Mouse (Mus musculus): ENCODE measurements at regions not wholly inside any gene's neighbourhood (a gene's known extent, or its start where the extent isn't known, plus 50 kb on each side); places are given as distances from the start of the nearest gene placed in this dataset.

DNA sequence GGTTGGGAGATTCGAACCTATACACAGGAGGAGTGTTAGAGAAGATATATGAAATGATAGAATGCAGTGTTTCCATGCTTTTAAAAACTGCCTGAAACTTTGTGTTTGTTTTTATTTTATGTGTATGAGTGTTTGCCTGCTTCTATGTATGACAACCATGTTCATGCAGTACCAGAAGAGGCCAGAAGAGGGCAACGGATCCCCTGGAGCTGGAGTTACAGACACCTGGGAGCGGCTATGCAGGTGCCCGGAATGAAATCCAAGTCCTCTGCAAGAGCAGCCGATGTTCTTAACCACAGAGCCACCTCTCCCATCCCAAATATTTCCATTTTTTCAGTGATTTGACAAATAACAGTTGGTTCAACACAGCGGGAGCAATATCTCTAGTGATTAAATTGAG lies 247.5 kb upstream of the Dio3 start:
- Histone ChIP-seq H3K36me3 (ENCODE audit: insufficient read depth) (no peaks in the 10 kb centered on the region), H3K27me3 (ENCODE audit: insufficient read depth, low read length) (no peaks in the 10 kb centered on the region), H3K9ac (no peak overlapping the region), H3K27ac (ENCODE audit: low read depth, low read length) (no peak overlapping the region), H3K4me2 (ENCODE audit: low read depth) (no peak overlapping the region), H3K4me1 (ENCODE audit: insufficient read depth) (no peaks in the 10 kb centered on the region), H3K4me3 (ENCODE audit: low read depth, low read length) (no peak overlapping the region), H3K9me3 (ENCODE audit: low read length) (peaks cover 4% of the 10 kb centered on the region; the same call in 1 of the 2 replicates)
- peak; percentile 51 for TF ChIP-seq CTCF (IDR thresholded peaks at IDR 0.05; ENCODE audit: low read depth)
- 53% methylated on average over 6 of the region's 6 CpGs for WGBS
- peak; percentile 23 for DNase-seq
- ATAC-seq: no peak

DNA sequence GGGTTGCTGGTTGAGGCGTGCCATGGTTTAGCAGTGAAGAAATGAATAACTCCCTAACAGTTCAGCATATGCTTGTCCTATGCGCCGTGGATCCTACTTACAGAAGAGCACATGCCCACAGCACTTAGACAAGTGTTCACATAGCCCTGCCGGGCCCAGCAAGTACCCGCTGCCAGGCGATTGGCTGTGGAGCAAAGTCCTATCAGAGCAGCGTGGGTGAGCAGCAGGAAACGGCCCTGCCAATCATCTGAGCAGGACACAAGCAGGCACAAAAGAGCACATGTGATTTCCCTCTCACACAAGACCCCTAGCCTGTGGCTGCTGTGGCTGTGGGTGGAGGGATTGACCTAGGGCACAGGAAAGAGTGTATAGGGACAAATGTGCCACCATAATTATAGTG lies 243.7 kb upstream of the Dio3 start:
- ATAC-seq (no peak), DNase-seq (no peak)
- Histone ChIP-seq H3K27me3 (ENCODE audit: insufficient read depth, low read length) (no peaks in the 10 kb centered on the region), H3K36me3 (ENCODE audit: insufficient read depth) (no peaks in the 10 kb centered on the region), H3K4me2 (ENCODE audit: low read depth) (no peak overlapping the region), H3K9me3 (ENCODE audit: low read length) (peaks cover 4% of the 10 kb centered on the region; the same call in 1 of the 2 replicates), H3K4me3 (ENCODE audit: low read depth, low read length) (no peak overlapping the region), H3K27ac (ENCODE audit: low read depth, low read length) (no peak overlapping the region), H3K4me1 (ENCODE audit: insufficient read depth) (no peaks in the 10 kb centered on the region), H3K9ac (no peak overlapping the region)
- TF ChIP-seq CTCF (IDR thresholded peaks at IDR 0.05; ENCODE audit: low read depth): no peak
- WGBS: 74% methylated on average over 8 of the region's 8 CpGs

DNA sequence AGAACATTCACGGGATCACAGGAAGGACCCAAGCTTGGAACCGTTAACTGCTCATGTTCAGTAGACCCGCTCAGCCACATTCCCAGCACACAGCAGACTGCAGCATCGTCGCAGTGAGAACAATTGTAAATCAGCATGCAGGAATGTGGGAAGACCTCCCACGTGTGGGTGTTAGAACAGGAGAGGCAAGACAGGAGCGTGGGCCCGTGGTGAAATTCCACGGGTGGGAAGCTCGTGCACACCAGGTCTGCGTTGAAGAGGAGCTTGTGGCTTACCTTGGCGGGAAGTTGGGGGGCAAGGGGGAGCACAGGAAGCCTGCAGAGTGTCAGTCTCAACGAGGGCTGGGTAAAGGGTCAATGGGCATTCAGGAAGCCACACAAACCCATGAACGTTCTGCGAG lies 238.2 kb upstream of the Dio3 start:
- TF ChIP-seq CTCF (IDR thresholded peaks at IDR 0.05; ENCODE audit: low read depth): no peak
- ATAC-seq (no peak), DNase-seq (no peak)
- Histone ChIP-seq H3K4me2 (ENCODE audit: low read depth) (no peak overlapping the region), H3K9ac (no peak overlapping the region), H3K9me3 (ENCODE audit: low read length) (no peaks in the 10 kb centered on the region), H3K27me3 (ENCODE audit: insufficient read depth, low read length) (no peaks in the 10 kb centered on the region), H3K4me3 (ENCODE audit: low read depth, low read length) (no peak overlapping the region), H3K4me1 (ENCODE audit: insufficient read depth) (no peaks in the 10 kb centered on the region), H3K27ac (ENCODE audit: low read depth, low read length) (no peak overlapping the region), H3K36me3 (ENCODE audit: insufficient read depth) (no peaks in the 10 kb centered on the region)
- 62% methylated on average over 15 of the region's 15 CpGs for WGBS

DNA sequence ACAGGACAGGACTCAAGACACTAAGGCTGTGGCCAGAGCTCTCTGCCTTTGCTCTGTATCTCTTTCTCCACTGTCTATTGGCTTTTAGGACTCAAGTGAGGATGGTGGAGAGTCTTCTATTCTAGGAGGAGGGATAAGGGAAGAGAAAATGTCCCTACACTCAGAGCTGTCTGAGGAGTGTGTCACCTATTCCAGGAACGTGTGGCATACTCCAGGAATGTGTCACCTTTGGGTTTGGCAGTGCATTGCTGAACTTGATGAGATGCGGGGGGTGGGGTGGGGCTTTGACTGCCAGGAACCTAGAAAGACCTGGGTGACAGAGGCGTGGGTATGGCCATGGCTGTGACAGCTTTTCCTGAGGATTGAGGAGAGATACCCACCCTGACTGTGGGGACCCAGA lies 237.1 kb upstream of the Dio3 start:
- 79% methylated on average over 3 of the region's 3 CpGs for WGBS
- no peaks in the 10 kb centered on the region for H3K27me3 ChIP-seq (ENCODE audit: insufficient read depth, low read length)
- no peak for ATAC-seq
- H3K9ac ChIP-seq: no peak overlapping the region
- no peak for TF ChIP-seq CTCF (IDR thresholded peaks at IDR 0.05; ENCODE audit: low read depth)
- no peak overlapping the region for H3K4me2 ChIP-seq (ENCODE audit: low read depth)
- 0 out of 2 replicates have a peak, but pooled peaks cover 1% of the 10 kb centered on the region for H3K4me1 ChIP-seq (ENCODE audit: insufficient read depth)
- no peak overlapping the region for H3K27ac ChIP-seq (ENCODE audit: low read depth, low read length)
- DNase-seq: no peak
- H3K36me3 ChIP-seq (ENCODE audit: insufficient read depth): no peaks in the 10 kb centered on the region
- no peaks in the 10 kb centered on the region for H3K9me3 ChIP-seq (ENCODE audit: low read length)
- no peak overlapping the region for H3K4me3 ChIP-seq (ENCODE audit: low read depth, low read length)

DNA sequence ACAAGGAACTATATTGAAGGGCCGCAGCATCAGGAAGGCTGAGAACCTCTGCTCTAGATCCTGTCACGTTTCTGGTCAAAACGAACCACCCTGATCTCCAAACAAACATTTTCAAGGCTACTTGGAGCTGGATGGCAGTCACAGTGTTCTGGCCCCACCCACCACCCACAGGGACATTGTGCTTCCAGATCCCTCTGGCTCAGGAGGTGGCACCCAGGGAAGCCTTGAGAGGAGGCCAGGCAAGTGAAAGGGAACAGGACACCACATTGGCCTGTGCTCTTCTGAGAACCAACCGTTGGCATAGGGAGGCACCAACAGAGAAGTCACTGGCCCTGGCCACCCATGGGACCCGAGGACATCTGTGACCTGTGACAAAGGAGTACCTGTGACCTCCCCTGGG lies 234.6 kb upstream of the Dio3 start:
- Histone ChIP-seq H3K27me3 (ENCODE audit: insufficient read depth, low read length) (no peaks in the 10 kb centered on the region), H3K4me2 (ENCODE audit: low read depth) (no peak overlapping the region), H3K9me3 (ENCODE audit: low read length) (no peaks in the 10 kb centered on the region), H3K27ac (ENCODE audit: low read depth, low read length) (no peak overlapping the region), H3K4me1 (ENCODE audit: insufficient read depth) (0 out of 2 replicates have a peak, but pooled peaks cover 8% of the 10 kb centered on the region), H3K36me3 (ENCODE audit: insufficient read depth) (no peaks in the 10 kb centered on the region), H3K9ac (no peak overlapping the region), H3K4me3 (ENCODE audit: low read depth, low read length) (no peak overlapping the region)
- ATAC-seq (no peak), DNase-seq (no peak)
- WGBS: 83% methylated on average over 5 of the region's 5 CpGs
- TF ChIP-seq CTCF (IDR thresholded peaks at IDR 0.05; ENCODE audit: low read depth): no peak

DNA sequence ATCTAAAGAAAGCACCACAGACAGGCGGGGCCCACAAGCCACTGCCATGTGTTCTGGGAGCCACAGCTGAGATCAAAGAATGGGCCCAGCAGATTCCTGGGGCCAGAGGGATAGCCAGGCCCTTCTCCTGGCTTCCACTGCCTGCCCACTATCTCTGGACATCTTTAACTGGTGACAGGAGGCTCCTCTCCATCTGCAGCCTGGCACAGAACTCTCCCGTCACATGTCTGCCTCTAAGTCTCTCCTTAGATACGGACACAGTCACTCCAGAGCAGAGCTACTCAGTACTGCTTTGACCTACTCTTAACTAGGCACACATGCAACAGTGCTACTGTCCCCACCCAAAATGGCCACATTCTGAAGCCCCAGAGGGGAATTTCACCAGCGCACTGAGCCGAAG lies 234.1 kb upstream of the Dio3 start:
- H3K4me3 ChIP-seq (ENCODE audit: low read depth, low read length): no peak overlapping the region
- no peak for TF ChIP-seq CTCF (IDR thresholded peaks at IDR 0.05; ENCODE audit: low read depth)
- no peak for ATAC-seq

DNA sequence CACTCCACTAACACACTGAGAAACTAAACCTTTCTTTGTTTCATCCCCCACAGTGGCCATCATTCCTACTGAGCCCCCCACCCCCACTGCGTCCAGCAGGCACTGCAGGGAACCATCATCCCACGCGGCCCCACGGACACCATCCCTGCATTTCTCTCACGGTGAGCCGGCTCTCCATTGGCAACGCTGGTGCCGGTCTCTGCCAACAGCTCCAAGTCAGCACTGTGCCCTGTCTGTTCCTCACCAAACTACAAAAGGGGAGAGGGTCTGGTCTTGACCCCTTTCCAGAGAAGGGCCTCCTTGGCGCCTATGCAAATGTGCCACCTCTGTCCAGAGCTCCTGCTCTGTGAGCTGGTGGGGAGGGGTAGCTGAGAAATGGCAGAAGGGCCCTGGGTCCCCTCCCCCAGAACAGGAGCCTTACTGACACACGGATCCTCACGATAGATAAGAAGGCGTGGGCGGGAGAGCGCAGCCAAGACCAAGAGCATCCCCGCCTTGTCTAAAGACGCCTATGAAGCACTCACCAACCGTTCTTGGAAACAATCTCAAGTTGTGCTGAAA lies 233.0 kb upstream of the Dio3 start:
- H3K4me2 ChIP-seq (ENCODE audit: low read depth): no peak overlapping the region
- no peak overlapping the region for H3K27ac ChIP-seq (ENCODE audit: low read depth, low read length)
- no peak overlapping the region for H3K4me3 ChIP-seq (ENCODE audit: low read depth, low read length)
- ATAC-seq (peak; percentile 43), DNase-seq (no peak)
- 65% methylated on average over 17 of the region's 17 CpGs for WGBS
- H3K4me1 ChIP-seq (ENCODE audit: insufficient read depth): 0 out of 2 replicates have a peak, but pooled peaks cover 8% of the 10 kb centered on the region
- no peaks in the 10 kb centered on the region for H3K9me3 ChIP-seq (ENCODE audit: low read length)
- no peak for TF ChIP-seq CTCF (IDR thresholded peaks at IDR 0.05; ENCODE audit: low read depth)
- no peaks in the 10 kb centered on the region for H3K27me3 ChIP-seq (ENCODE audit: insufficient read depth, low read length)
- no peaks in the 10 kb centered on the region for H3K36me3 ChIP-seq (ENCODE audit: insufficient read depth)
- no peak overlapping the region for H3K9ac ChIP-seq

More for the DNA sequence above, 234.1 kb upstream of the Dio3 start:
- H3K4me1 ChIP-seq (ENCODE audit: insufficient read depth): 0 out of 2 replicates have a peak, but pooled peaks cover 8% of the 10 kb centered on the region
- no peaks in the 10 kb centered on the region for H3K36me3 ChIP-seq (ENCODE audit: insufficient read depth)
- DNase-seq: no peak
- WGBS: 82% methylated on average over 5 of the region's 5 CpGs
- no peaks in the 10 kb centered on the region for H3K27me3 ChIP-seq (ENCODE audit: insufficient read depth, low read length)
- no peak overlapping the region for H3K9ac ChIP-seq
- H3K4me2 ChIP-seq (ENCODE audit: low read depth): no peak overlapping the region
- H3K9me3 ChIP-seq (ENCODE audit: low read length): no peaks in the 10 kb centered on the region
- H3K27ac ChIP-seq (ENCODE audit: low read depth, low read length): no peak overlapping the region
